Mouse (Mus musculus): Measurements from ENCODE around the gene Cldn16.

DNA sequence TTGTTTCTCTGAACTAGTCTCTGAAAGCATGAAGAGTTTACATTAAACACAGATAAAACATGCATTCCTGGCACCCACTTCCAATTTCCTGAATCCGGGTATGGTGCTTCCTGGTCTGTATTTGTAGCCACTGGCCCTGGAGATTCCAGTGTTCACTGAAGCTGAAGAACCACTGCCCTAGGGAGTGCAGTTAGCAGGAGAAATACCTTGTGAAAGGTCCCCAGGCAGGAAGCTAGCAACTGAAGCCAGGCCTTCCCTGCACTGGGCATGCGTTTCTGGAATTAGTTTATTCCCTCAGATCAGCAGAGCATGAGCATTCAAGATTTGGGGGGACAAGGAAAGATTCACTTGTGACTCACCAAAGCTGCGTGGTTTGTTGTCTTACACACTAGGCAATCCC lies 8.8 kb upstream of the Cldn16 start:
- TF ChIP-seq POLR2A (IDR thresholded peaks at IDR 0.05; ENCODE audit: borderline replicate concordance, insufficient read depth, low read length) (no peak), CTCF (IDR thresholded peaks at IDR 0.05; ENCODE audit: borderline replicate concordance, insufficient read depth, low read depth, low read length) (no peak)

All from cerebellum, adult 2 months (tissue).